Mouse (Mus musculus) hindbrain, embryonic 16.5 days (tissue): ENCODE results near the gene Gm11983. TPM values are rescaled to one million over a fixed set of nuclear protein-coding genes. Genes with fewer than 3 reads are reported as not detected.
"Not testable (repeated sequence)": the region's sequence is repeated elsewhere in the genome, so short reads cannot be mapped to it uniquely, and the experiment has no call there.

Experiments used
- ATAC-seq: fragments of 200-750 bp; cut with Nextera tagmentation; 2 replicates; pipeline ENCODE4 v1.8.0; 2017; ENCODE audit warnings: moderate TSS enrichment, moderate library complexity
- H3K27ac ChIP-seq: fragments of 300-500 bp; sonication (generic); 2 replicates; pipeline ENCODE4 v1.5.1; 2014; ENCODE audit warnings: low read depth, mild to moderate bottlenecking, control low read depth, low read length, moderate library complexity
- H3K27me3 ChIP-seq: fragments of 300-500 bp; sonication (generic); replicated peaks from 2 replicates; pipeline ENCODE4 v1.6.1; 2014; ENCODE audit warnings: low read length; ENCODE audit not compliant: control insufficient read depth, insufficient read depth
- H3K36me3 ChIP-seq: fragments of 300-500 bp; sonication (generic); 2 replicates; pipeline ENCODE4 v1.6.1; 2014; ENCODE audit warnings: mild to moderate bottlenecking, low read length, moderate library complexity, mixed read lengths; ENCODE audit not compliant: control insufficient read depth, insufficient read depth
- H3K4me1 ChIP-seq: fragments of 300-500 bp; sonication (generic); 2 replicates; pipeline ENCODE4 v1.6.1; 2014; ENCODE audit warnings: low read depth, low read length; ENCODE audit not compliant: control insufficient read depth, insufficient read depth
- H3K4me2 ChIP-seq: fragments of 300-500 bp; sonication (generic); 2 replicates; pipeline ENCODE4 v1.6.1; 2014; ENCODE audit warnings: mild to moderate bottlenecking, low read length, control low read depth, moderate library complexity
- H3K4me3 ChIP-seq: fragments of 300-500 bp; sonication (generic); 2 replicates; pipeline ENCODE4 v1.5.1; 2014; ENCODE audit warnings: mild to moderate bottlenecking, low read length, control low read depth, moderate library complexity
- H3K9ac ChIP-seq: fragments of 300-500 bp; sonication (generic); 2 replicates; pipeline ENCODE4 v1.6.1; 2014; ENCODE audit warnings: low read depth, mild to moderate bottlenecking, control low read depth, low read length, moderate library complexity
- H3K9me3 ChIP-seq: fragments of 300-500 bp; sonication (generic); 2 replicates; pipeline ENCODE4 v1.6.1; 2014; ENCODE audit warnings: mild to moderate bottlenecking, low read length, moderate library complexity; ENCODE audit not compliant: control insufficient read depth
- WGBS: fragments of 180-500 bp; shearing (Covaris S2); extraction: QIAGEN DNeasy Blood & Tissue Kit; methylation state at CpG from one replicate; pipeline ENCODE4 v1.1.7; 2014; 5-methylcytosine and 5-hydroxymethylcytosine counted together
- polyA plus RNA-seq: library from polyadenylated mRNA; unstranded; fragments of >200 nt; fragmentation: Nextera tagmentation; extraction: Ambion mirVana; gene quantifications from 2 replicates; pipeline ENCODE4 v1.2.1, GENCODE M21; 2015

The Gm11983 gene
- not detected in 2 replicates for polyA plus RNA-seq

- Histone ChIP-seq H3K9me3 (no peaks in the 10 kb centered on the region), H3K4me3 (no peak within 1 kb of the TSS), H3K27me3 (no peaks in the 10 kb centered on the region), H3K27ac (no peak within 1 kb of the TSS), H3K36me3 (no peaks in the 10 kb centered on the region), H3K4me2 (no peak within 1 kb of the TSS), H3K9ac (no peak within 1 kb of the TSS), H3K4me1 (no peaks in the 10 kb centered on the region)
- ATAC-seq = no peak
- 86% methylated on average over 1 of the region's 1 CpGs for WGBS
Measured at GRCm38 (mm10) chr11:6837554-6837953, at the start of gene Gm11983. Gm11983 (minus strand) TSS chr11:6837654.

GRCm38 (mm10) chr11:6883045-6883444 is 45.6 kb upstream of the Gm11983 start:
- not testable (repeated sequence) for H3K27me3 ChIP-seq, H3K9ac ChIP-seq, H3K36me3 ChIP-seq, H3K4me3 ChIP-seq, ATAC-seq, H3K4me2 ChIP-seq, H3K9me3 ChIP-seq, H3K27ac ChIP-seq, H3K4me1 ChIP-seq
- 92% methylated on average over 4 of the region's 4 CpGs for WGBS

- H3K27ac ChIP-seq = no peak overlapping the region
- no peaks in the 10 kb centered on the region for H3K4me1 ChIP-seq
- H3K9me3 ChIP-seq = no peaks in the 10 kb centered on the region
- H3K4me2 ChIP-seq = no peak overlapping the region
- no peak overlapping the region for H3K9ac ChIP-seq
- no peaks in the 10 kb centered on the region for H3K36me3 ChIP-seq
- H3K27me3 ChIP-seq = no peaks in the 10 kb centered on the region
- no peak for ATAC-seq
- WGBS = 53% methylated on average over 5 of the region's 5 CpGs
- H3K4me3 ChIP-seq = no peak overlapping the region
Measured at GRCm38 (mm10) chr11:6881614-6882013, 44.2 kb upstream of the Gm11983 start.

- H3K9ac ChIP-seq = no peak overlapping the region
- H3K27ac ChIP-seq = no peak overlapping the region
- no peaks in the 10 kb centered on the region for H3K9me3 ChIP-seq
- ATAC-seq = no peak
- no peak overlapping the region for H3K4me2 ChIP-seq
- WGBS = 77% methylated on average over 6 of the region's 6 CpGs
- H3K36me3 ChIP-seq = no peaks in the 10 kb centered on the region
- no peaks in the 10 kb centered on the region for H3K4me1 ChIP-seq
- no peaks in the 10 kb centered on the region for H3K27me3 ChIP-seq
- no peak overlapping the region for H3K4me3 ChIP-seq
Measured at GRCm38 (mm10) chr11:6877740-6878139, 40.3 kb upstream of the Gm11983 start.

- no peak overlapping the region for H3K4me2 ChIP-seq
- no peak overlapping the region for H3K4me3 ChIP-seq
- H3K27ac ChIP-seq = no peak overlapping the region
- no peaks in the 10 kb centered on the region for H3K4me1 ChIP-seq
- no peaks in the 10 kb centered on the region for H3K36me3 ChIP-seq
- no peaks in the 10 kb centered on the region for H3K9me3 ChIP-seq
- H3K9ac ChIP-seq = no peak overlapping the region
- H3K27me3 ChIP-seq = no peaks in the 10 kb centered on the region
- WGBS = 84% methylated on average over 1 of the region's 1 CpGs
- no peak for ATAC-seq
Measured at GRCm38 (mm10) chr11:6870947-6871346, 33.5 kb upstream of the Gm11983 start.

- no peak for ATAC-seq
- Histone ChIP-seq H3K4me3 (no peak overlapping the region), H3K9ac (no peak overlapping the region), H3K27me3 (no peaks in the 10 kb centered on the region), H3K4me2 (no peak overlapping the region), H3K36me3 (no peaks in the 10 kb centered on the region), H3K27ac (no peak overlapping the region), H3K4me1 (no peaks in the 10 kb centered on the region), H3K9me3 (no peaks in the 10 kb centered on the region)
- 83% methylated on average over 2 of the region's 3 CpGs for WGBS
Measured at GRCm38 (mm10) chr11:6865536-6865935, 28.1 kb upstream of the Gm11983 start.

- H3K9ac ChIP-seq = no peak overlapping the region
- H3K4me3 ChIP-seq = no peak overlapping the region
- no peak for ATAC-seq
- H3K27ac ChIP-seq = no peak overlapping the region
- H3K27me3 ChIP-seq = no peaks in the 10 kb centered on the region
- no peaks in the 10 kb centered on the region for H3K36me3 ChIP-seq
- H3K4me2 ChIP-seq = no peak overlapping the region
- H3K9me3 ChIP-seq = no peaks in the 10 kb centered on the region
- peaks cover 5% of the 10 kb centered on the region; the same call in 1 of the 2 replicates for H3K4me1 ChIP-seq
- 84% methylated on average over 3 of the region's 3 CpGs for WGBS
Measured at GRCm38 (mm10) chr11:6862185-6862584, 24.7 kb upstream of the Gm11983 start.

GRCm38 (mm10) chr11:6859898-6860858 is 22.7 kb upstream of the Gm11983 start:
- ATAC-seq = peak; percentile 84
- no peak overlapping the region for H3K4me2 ChIP-seq
- no peak overlapping the region for H3K9ac ChIP-seq
- no peak overlapping the region for H3K4me3 ChIP-seq
- no peaks in the 10 kb centered on the region for H3K9me3 ChIP-seq
- no peak overlapping the region for H3K27ac ChIP-seq
- no peaks in the 10 kb centered on the region for H3K27me3 ChIP-seq
- WGBS = 23% methylated on average over 11 of the region's 11 CpGs
- H3K4me1 ChIP-seq = peaks cover 5% of the 10 kb centered on the region; the same call in 1 of the 2 replicates
- no peaks in the 10 kb centered on the region for H3K36me3 ChIP-seq

- Histone ChIP-seq H3K27ac (no peak overlapping the region), H3K4me3 (no peak overlapping the region), H3K4me1 (peaks cover 5% of the 10 kb centered on the region; the same call in 1 of the 2 replicates), H3K4me2 (no peak overlapping the region), H3K9me3 (no peaks in the 10 kb centered on the region), H3K36me3 (no peaks in the 10 kb centered on the region), H3K27me3 (no peaks in the 10 kb centered on the region), H3K9ac (no peak overlapping the region)
- WGBS = 91% methylated on average over 8 of the region's 8 CpGs
- ATAC-seq = 0 out of 2 replicates have a peak, but pooled peaks have one; percentile 31
Measured at GRCm38 (mm10) chr11:6859096-6859495, 21.6 kb upstream of the Gm11983 start.
